Mouse (Mus musculus): ENCODE results near the gene Bod1l.

DNA sequence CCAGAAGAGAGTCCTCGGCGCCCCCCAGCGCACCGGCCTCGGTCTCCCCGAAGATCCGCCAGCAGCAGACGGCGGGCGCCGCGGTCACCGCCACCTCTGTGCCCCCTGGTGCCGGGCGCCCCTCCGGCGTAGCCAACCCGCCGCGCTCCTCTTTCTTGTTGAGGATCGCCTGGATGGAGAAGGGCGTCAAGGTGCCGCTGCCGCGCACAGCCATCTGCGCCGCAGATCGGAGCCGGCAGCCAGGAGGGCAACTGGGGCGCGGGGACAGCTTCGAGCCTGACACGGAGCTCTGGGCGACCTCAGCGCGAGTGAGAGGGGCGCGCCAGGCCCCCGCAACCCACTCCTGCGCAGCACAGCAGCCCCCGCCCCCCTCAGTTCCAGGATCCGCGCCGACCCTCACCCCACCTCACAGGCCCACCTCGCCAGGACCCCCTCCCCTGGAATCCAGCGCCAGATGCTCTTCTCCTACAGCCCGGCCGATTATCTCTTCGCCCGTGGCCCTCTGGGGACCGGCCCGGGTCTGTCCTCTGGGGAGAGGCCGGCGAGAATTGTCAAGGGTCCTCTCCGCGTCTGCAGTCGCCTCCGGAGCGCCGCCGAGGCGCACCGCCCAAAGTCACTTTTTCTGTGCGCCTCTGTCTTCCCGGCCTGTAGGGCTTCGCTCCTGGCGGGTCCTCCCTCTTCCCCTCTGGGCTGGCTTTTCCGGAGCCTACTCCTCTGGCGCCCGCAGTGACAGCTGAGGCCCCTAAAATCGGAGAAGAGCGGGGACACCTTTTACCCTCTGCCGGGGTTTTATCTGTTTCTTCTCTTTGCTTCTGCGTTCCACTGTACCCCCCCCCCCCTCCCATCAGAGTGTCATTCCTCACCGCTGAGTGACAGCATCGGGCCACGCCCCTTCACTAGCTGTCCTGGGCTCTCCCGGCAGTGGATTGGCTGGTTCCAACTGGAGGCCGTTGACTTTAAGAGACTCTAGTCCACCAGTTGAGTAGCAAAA is 80.1 kb downstream of the Bod1l start, which contains the start of gene Nkx3-2:
- no peak for TF ChIP-seq CTCF (IDR thresholded peaks at IDR 0.05; ENCODE audit: insufficient read depth, low read depth, low read length)
- TF ChIP-seq POLR2A (IDR thresholded peaks at IDR 0.05; ENCODE audit: insufficient read depth, low read depth, low read length) = no peak
